Mouse (Mus musculus): Measurements from ENCODE around the gene Slc22a6. TPM values are rescaled to one million over a fixed set of nuclear protein-coding genes. Genes with fewer than 3 reads are reported as not detected.

Slc22a6 gene
- polyA plus RNA-seq (2021; fragmentation: Nextera tagmentation) = 0.43 and 1.1 TPM in 2 replicates
- long read RNA-seq, experiment 1, partial matches to known transcripts = 1 of 2 reads
- long read RNA-seq, experiment 1, other reads (novel, unspliced or antisense) = 0 of 2 reads
- long read RNA-seq, experiment 2, partial matches to known transcripts = 0 of 5 reads
- long read RNA-seq, experiment 2, other reads (novel, unspliced or antisense) = 1 of 5 reads

GRCm38 (mm10) chr19:8617904-8618303 is at the start of gene Slc22a6:
TSS of gene Slc22a6 (plus strand) at chr19:8618039.

GRCm38 (mm10) chr19:8590954-8591353 is 26.9 kb upstream of the Slc22a6 start, which contains the start of gene Slc22a8:
TSS of gene Slc22a8 (plus strand) at chr19:8591254.

GRCm38 (mm10) chr19:8663360-8663839 is 45.6 kb downstream of the Slc22a6 start, which contains the start of gene Chrm1:
TSS of gene Chrm1 (plus strand) at chr19:8663789.

Other genes starting within 250 kb of the Slc22a6 start
- gene Slc22a30, start 212.9 kb upstream of the Slc22a6 start, polyA plus RNA-seq (2021; fragmentation: Nextera tagmentation) = not detected in 2 replicates
- 8.6 and 10.4 TPM in 2 replicates for gene Slc22a8, start 26.8 kb upstream of the Slc22a6 start, polyA plus RNA-seq (2021; fragmentation: Nextera tagmentation)
- 58.8 and 86.9 TPM in 2 replicates for gene Chrm1, start 45.8 kb downstream of the Slc22a6 start, polyA plus RNA-seq (2021; fragmentation: Nextera tagmentation)
- gene Slc3a2, start 105.3 kb downstream of the Slc22a6 start, polyA plus RNA-seq (2021; fragmentation: Nextera tagmentation) = 194 and 203 TPM in 2 replicates
- gene Wdr74, start 117.8 kb downstream of the Slc22a6 start, polyA plus RNA-seq (2021; fragmentation: Nextera tagmentation) = 60.1 and 61.7 TPM in 2 replicates
- 0.38 TPM in 1 of 2 replicates, not detected in the other for gene 1700092M07Rik, start 122.7 kb downstream of the Slc22a6 start, polyA plus RNA-seq (2021; fragmentation: Nextera tagmentation)
- 27.4 and 27.8 TPM in 2 replicates for gene Stx5a, start 123.4 kb downstream of the Slc22a6 start, polyA plus RNA-seq (2021; fragmentation: Nextera tagmentation)
- gene Nxf1, start 139.0 kb downstream of the Slc22a6 start, polyA plus RNA-seq (2021; fragmentation: Nextera tagmentation) = 29.6 and 30.3 TPM in 2 replicates
- 260 and 276 TPM in 2 replicates for gene Tmem223, start 153.0 kb downstream of the Slc22a6 start, polyA plus RNA-seq (2021; fragmentation: Nextera tagmentation)
- gene Tmem179b, start 156.4 kb downstream of the Slc22a6 start, polyA plus RNA-seq (2021; fragmentation: Nextera tagmentation) = 34.5 and 40.0 TPM in 2 replicates
- 14.4 and 16.9 TPM in 2 replicates for gene Taf6l, start 168.4 kb downstream of the Slc22a6 start, polyA plus RNA-seq (2021; fragmentation: Nextera tagmentation)
- 237 and 259 TPM in 2 replicates for gene Polr2g, start 180.5 kb downstream of the Slc22a6 start, polyA plus RNA-seq (2021; fragmentation: Nextera tagmentation)
- 1.8 and 2.2 TPM in 2 replicates for gene Zbtb3, start 184.5 kb downstream of the Slc22a6 start, polyA plus RNA-seq (2021; fragmentation: Nextera tagmentation)
- 16.3 and 23.9 TPM in 2 replicates for gene Ttc9c, start 201.3 kb downstream of the Slc22a6 start, polyA plus RNA-seq (2021; fragmentation: Nextera tagmentation)
- 6.1 and 6.8 TPM in 2 replicates for gene Hnrnpul2, start 202.0 kb downstream of the Slc22a6 start, polyA plus RNA-seq (2021; fragmentation: Nextera tagmentation)
- gene AC129217.1, start 211.7 kb downstream of the Slc22a6 start, polyA plus RNA-seq (2021; fragmentation: Nextera tagmentation) = not detected in 2 replicates
- 90.2 and 97.4 TPM in 2 replicates for gene Bscl2, start 219.4 kb downstream of the Slc22a6 start, polyA plus RNA-seq (2021; fragmentation: Nextera tagmentation)
- 238 and 326 TPM in 2 replicates for gene Gng3, start 221.2 kb downstream of the Slc22a6 start, polyA plus RNA-seq (2021; fragmentation: Nextera tagmentation)
- 0.16 and 0.25 TPM in 2 replicates for gene Lrrn4cl, start 232.7 kb downstream of the Slc22a6 start, polyA plus RNA-seq (2021; fragmentation: Nextera tagmentation)